In the genomic region with DNA sequence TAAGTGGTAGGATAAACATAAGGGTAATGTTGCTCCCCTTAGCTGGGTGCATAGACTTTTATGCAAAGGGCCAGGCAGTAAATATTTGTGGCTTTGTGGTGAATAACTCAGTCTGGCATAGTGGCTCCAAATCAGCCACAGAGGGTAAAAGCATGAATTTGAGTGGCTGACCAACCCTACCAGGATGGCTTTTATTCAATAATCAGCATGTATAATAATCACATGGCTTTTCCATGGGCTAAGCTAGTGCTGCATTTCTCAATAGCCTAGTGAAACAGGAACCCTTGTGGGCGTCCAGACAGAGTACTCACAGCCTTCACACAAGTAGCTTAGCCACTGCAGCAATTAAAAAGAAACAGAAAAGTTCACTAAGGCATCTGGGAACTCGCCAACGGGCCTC, we compare ENCODE assay signal across 29 mouse cellular contexts. TPM values are rescaled to one million over a fixed set of nuclear protein-coding genes. Genes with fewer than 3 reads are reported as not detected.
A peak's percentile ranks its signal among the peaks of the same experiment; 100 is the strongest.
DNase-seq lines count a peak whose midpoint lies in the region; TF ChIP-seq lines count a peak whose summit lies in the region.
"Had no signal": no experiment of that assay in that cellular context is flagged by ENCODE, and none has a peak within 500 bp of the region (broad histone marks: within the 10 kb centered on the region; RNA-seq: fewer than 3 reads in every experiment).

No protein-coding gene starts in this region.

- no peak for TF ChIP-seq CTCF in embryonic fibroblast, embryonic 13.5 days (IDR thresholded peaks at IDR 0.05; ENCODE audit: borderline replicate concordance, insufficient read depth, low read length)

- peak; percentile 62 for DNase-seq in lung, postnatal 36 days
- no peak for DNase-seq in lung, postnatal 4 days
- peak; percentile 19 for DNase-seq in NIH3T3 (ENCODE audit: low read depth)
- DNase-seq in spleen, postnatal 4 days (ENCODE audit: low spot score in 2 of 2): no peak
- DNase-seq in embryo, embryonic 10 days (ENCODE audit: low spot score): no peak
- no peak for DNase-seq in spleen, adult 18-20 months
- DNase-seq: adrenal gland, postnatal 10 days; cerebellum, adult 8-10 months; cerebellum, postnatal 36 days; heart, postnatal 4 days; kidney, adult 9 months; kidney, postnatal 14 days; layer of hippocampus, postnatal 36 days; lung, embryonic 14.5 days; right cerebral cortex, adult 18-20 months; right cerebral cortex, postnatal 4 days; thymus, adult 18-20 months; thymus, postnatal 4 days had no signal

- H3K27ac ChIP-seq in embryonic fibroblast, embryonic 13.5 days (ENCODE audit: insufficient read depth, low read length): peak overlapping the region; percentile 4; the same call in 1 of the 2 replicates
- H3K27ac ChIP-seq: forebrain, embryonic 12.5 days; heart, embryonic 10.5 days; limb, embryonic 12.5 days; liver, embryonic 12.5 days; midbrain, embryonic 15.5 days; neural tube, embryonic 13.5 days had no signal

- TF ChIP-seq POLR2A in embryonic fibroblast, embryonic 13.5 days (IDR thresholded peaks at IDR 0.05; ENCODE audit: low read depth, low read length): no peak

- no peak overlapping the region for H3K4me3 ChIP-seq in embryonic fibroblast, embryonic 13.5 days (ENCODE audit: insufficient read depth, low read length)
- H3K4me3 ChIP-seq: forebrain, embryonic 12.5 days; heart, embryonic 10.5 days; limb, embryonic 12.5 days; liver, embryonic 12.5 days; megakaryocyte, embryonic 14.5 days; midbrain, embryonic 15.5 days; neural tube, embryonic 13.5 days had no signal

- no peaks in the 10 kb centered on the region; the same call in 1 of the 2 replicates for H3K4me1 ChIP-seq in embryonic fibroblast, embryonic 13.5 days (ENCODE audit: control insufficient read depth, insufficient read depth, low read length)

RNA-seq across cellular contexts. Expression of gene Paox, which starts 3.7 kb away (rescaled TPM):
- 8.9 and 9.8 TPM in 2 replicates for polyA plus RNA-seq in embryonic fibroblast, embryonic 13.5 days (2011; ENCODE audit: insufficient read length, low read depth, missing spikeins)

RNA-seq across cellular contexts. Expression of gene Echs1, which starts 4.3 kb away (rescaled TPM):
- polyA plus RNA-seq in embryonic fibroblast, embryonic 13.5 days (2011; ENCODE audit: insufficient read length, low read depth, missing spikeins): 85.2 and 95.9 TPM in 2 replicates

RNA-seq across cellular contexts. Expression of gene Fuom, which starts 9.7 kb away (rescaled TPM):
- 15.1 and 29.3 TPM in 2 replicates for polyA plus RNA-seq in embryonic fibroblast, embryonic 13.5 days (2011; ENCODE audit: insufficient read length, low read depth, missing spikeins)

RNA-seq across cellular contexts. Expression of gene Prap1, which starts 18.7 kb away (rescaled TPM):
- not detected in 2 replicates for polyA plus RNA-seq in embryonic fibroblast, embryonic 13.5 days (2011; ENCODE audit: insufficient read length, low read depth, missing spikeins)
- polyA plus RNA-seq: CD4-positive, CD25-positive, alpha-beta regulatory T cell, adult 4 months; forebrain, embryonic 12.5 days; gonadal fat pad, adult 2 months; heart, embryonic 10.5 days; hindbrain, embryonic 16.5 days; limb, embryonic 12.5 days; liver, embryonic 12.5 days; lung, embryonic 14.5 days; midbrain, embryonic 15.5 days; neural tube, embryonic 13.5 days had no signal

RNA-seq across cellular contexts. Expression of gene Mtg1, which starts 25.4 kb away (rescaled TPM):
- 18.0 and 19.7 TPM in 2 replicates for polyA plus RNA-seq in embryonic fibroblast, embryonic 13.5 days (2011; ENCODE audit: insufficient read length, low read depth, missing spikeins)

Comparison
In these comparisons a context has a peak if more than half of its experiments do, and no peak if none do; other contexts are left out.
1. DNase-seq: peak in lung, postnatal 36 days (single experiment) and NIH3T3 (single experiment); none in lung, postnatal 4 days (0 of 2), spleen, postnatal 4 days (0 of 2), embryo, embryonic 10 days (single experiment) and spleen, adult 18-20 months (0 of 2).